Mouse (Mus musculus) intestine, embryonic 14.5 days (tissue): ENCODE results near the gene Lancl2. TPM values are rescaled to one million over a fixed set of nuclear protein-coding genes. Genes with fewer than 3 reads are reported as not detected.

Experiments used
- ATAC-seq: fragments of 200-750 bp; cut with Nextera tagmentation; replicated peaks from 2 replicates; pipeline ENCODE4 v1.8.0; 2017; ENCODE audit warnings: low read depth, moderate number of reproducible peaks, moderate TSS enrichment, moderate library complexity; ENCODE audit not compliant: low FRiP score, low TSS enrichment
- DNase-seq: peaks from one replicate; pipeline ENCODE4 v3.0.0-alpha.2; 2018; ENCODE audit warnings: low spot score
- H3K27ac ChIP-seq: fragments of 300-500 bp; sonication (generic); 2 replicates; pipeline ENCODE4 v1.5.1; 2014; ENCODE audit warnings: low read depth, mild to moderate bottlenecking, control low read depth
- H3K27me3 ChIP-seq: fragments of 300-500 bp; sonication (generic); replicated peaks from 2 replicates; pipeline ENCODE4 v1.6.1; 2014; ENCODE audit warnings: low read length, control low read depth; ENCODE audit not compliant: control insufficient read depth, insufficient read depth
- H3K36me3 ChIP-seq: fragments of 300-500 bp; sonication (generic); 2 replicates; pipeline ENCODE4 v1.6.1; 2014; ENCODE audit warnings: low read length, control low read depth; ENCODE audit not compliant: control insufficient read depth, insufficient read depth
- H3K4me1 ChIP-seq: fragments of 300-500 bp; sonication (generic); replicated peaks from 2 replicates; pipeline ENCODE4 v1.6.1; 2014; ENCODE audit warnings: low read length, control low read depth, mixed read lengths; ENCODE audit not compliant: control insufficient read depth, insufficient read depth
- H3K4me2 ChIP-seq: fragments of 300-500 bp; sonication (generic); 2 replicates; pipeline ENCODE4 v1.6.1; 2014; ENCODE audit warnings: low read length
- H3K4me3 ChIP-seq: fragments of 300-500 bp; sonication (generic); 2 replicates; pipeline ENCODE4 v1.5.1; 2014; ENCODE audit warnings: low read depth, low read length, control low read depth, mixed read lengths
- H3K9ac ChIP-seq: fragments of 300-500 bp; sonication (generic); 2 replicates; pipeline ENCODE4 v1.6.1; 2014; ENCODE audit warnings: mild to moderate bottlenecking, low read length
- H3K9me3 ChIP-seq: fragments of 300-500 bp; sonication (generic); 2 replicates; pipeline ENCODE4 v1.6.1; 2016; ENCODE audit warnings: low read length, control low read depth; ENCODE audit not compliant: control insufficient read depth
- WGBS: fragments of 180-500 bp; shearing (Covaris S2); extraction: QIAGEN DNeasy Blood & Tissue Kit; methylation state at CpG from one replicate; pipeline ENCODE4 v1.1.7; 2014; 5-methylcytosine and 5-hydroxymethylcytosine counted together
- polyA plus RNA-seq: library from polyadenylated mRNA; unstranded; fragments of >200 nt; fragmentation: Nextera tagmentation; extraction: Ambion mirVana; gene quantifications from 2 replicates; pipeline ENCODE4 v1.2.1, GENCODE M21; 2014

The Lancl2 gene
- polyA plus RNA-seq, 1 experiment from 2014 or later = 21.4 TPM

DNA sequence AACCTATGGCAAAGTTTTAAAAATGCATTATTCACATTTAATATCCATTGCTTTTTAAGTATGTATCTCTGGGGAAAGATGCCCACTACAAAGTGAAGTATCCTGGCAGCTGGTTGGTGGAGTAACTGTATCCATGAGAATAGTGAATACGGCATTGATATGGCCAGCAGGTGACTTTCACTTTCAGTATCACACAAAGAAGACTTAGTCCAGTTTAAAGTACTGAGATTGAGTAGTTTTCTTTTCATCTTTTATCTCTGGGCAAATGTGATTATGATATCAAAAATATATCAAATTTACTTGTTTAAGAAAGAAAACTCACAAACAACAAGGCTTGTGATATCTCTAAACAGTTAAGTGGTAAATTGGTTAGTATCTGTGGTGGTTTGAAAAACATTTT, 4.4 kb downstream of the Lancl2 start:
- Histone ChIP-seq H3K27ac (no peak overlapping the region), H3K9me3 (no peaks in the 10 kb centered on the region), H3K4me2 (no peak overlapping the region), H3K36me3 (no peaks in the 10 kb centered on the region), H3K27me3 (no peaks in the 10 kb centered on the region), H3K4me3 (no peak overlapping the region), H3K4me1 (peaks cover 8% of the 10 kb centered on the region), H3K9ac (no peak overlapping the region)
- no peak for DNase-seq
- ATAC-seq = no peak
- WGBS = 89% methylated on average over 1 of the region's 1 CpGs

DNA sequence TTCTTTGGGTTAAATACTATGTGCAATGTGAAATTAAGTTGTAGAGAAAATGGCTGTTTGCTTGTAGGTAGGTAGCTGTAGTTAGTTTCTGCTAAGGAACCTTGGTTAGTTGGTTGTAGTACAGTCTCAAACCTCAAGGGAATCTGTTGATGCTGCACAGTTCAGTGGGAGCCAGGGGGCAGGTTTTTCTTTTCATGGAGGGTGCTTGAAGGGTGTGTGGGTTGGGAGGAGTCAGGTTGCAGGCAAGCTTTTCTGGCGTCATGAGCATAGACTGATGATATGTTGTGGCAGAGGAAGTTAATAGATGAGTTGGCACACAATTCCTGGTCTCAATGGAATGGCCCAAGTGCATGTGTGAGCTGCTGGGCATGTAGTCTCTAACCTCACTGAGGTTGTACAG, 9.4 kb downstream of the Lancl2 start:
- ATAC-seq = no peak

DNA sequence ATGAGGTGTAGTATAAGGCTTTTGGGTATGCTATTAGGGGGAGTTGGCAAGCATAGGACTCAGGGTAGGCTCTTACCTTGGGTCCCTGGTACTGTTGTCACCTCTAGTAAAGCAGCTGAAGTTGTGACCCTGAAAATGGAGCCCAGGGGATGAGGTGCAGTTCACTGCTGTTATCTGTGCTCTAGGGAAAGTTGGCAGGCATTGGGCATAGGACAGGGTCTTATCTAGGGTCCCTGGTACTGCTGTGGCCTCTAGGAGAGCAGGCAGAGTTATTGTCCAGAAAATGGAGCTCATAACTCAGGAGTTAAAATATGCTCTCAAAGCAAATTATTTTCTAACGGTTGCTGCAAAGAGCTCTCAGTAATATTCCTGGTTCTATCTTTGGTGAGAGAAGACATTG, 19.0 kb downstream of the Lancl2 start:
- no peaks in the 10 kb centered on the region for H3K27me3 ChIP-seq
- 90% methylated on average over 1 of the region's 1 CpGs for WGBS
- no peaks in the 10 kb centered on the region for H3K9me3 ChIP-seq
- ATAC-seq = no peak
- no peak overlapping the region for H3K4me3 ChIP-seq
- H3K4me1 ChIP-seq = no peaks in the 10 kb centered on the region
- DNase-seq = no peak
- peaks cover 21% of the 10 kb centered on the region; the same call in 1 of the 2 replicates for H3K36me3 ChIP-seq
- H3K4me2 ChIP-seq = no peak overlapping the region
- H3K9ac ChIP-seq = no peak overlapping the region
- H3K27ac ChIP-seq = no peak overlapping the region

More for the DNA sequence above, 9.4 kb downstream of the Lancl2 start:
- 26% methylated on average over 1 of the region's 1 CpGs for WGBS
- DNase-seq = no peak
- Histone ChIP-seq H3K27me3 (no peaks in the 10 kb centered on the region), H3K27ac (no peak overlapping the region), H3K4me3 (no peak overlapping the region), H3K9ac (no peak overlapping the region), H3K4me1 (no peaks in the 10 kb centered on the region), H3K4me2 (no peak overlapping the region), H3K9me3 (no peaks in the 10 kb centered on the region), H3K36me3 (no peaks in the 10 kb centered on the region)

DNA sequence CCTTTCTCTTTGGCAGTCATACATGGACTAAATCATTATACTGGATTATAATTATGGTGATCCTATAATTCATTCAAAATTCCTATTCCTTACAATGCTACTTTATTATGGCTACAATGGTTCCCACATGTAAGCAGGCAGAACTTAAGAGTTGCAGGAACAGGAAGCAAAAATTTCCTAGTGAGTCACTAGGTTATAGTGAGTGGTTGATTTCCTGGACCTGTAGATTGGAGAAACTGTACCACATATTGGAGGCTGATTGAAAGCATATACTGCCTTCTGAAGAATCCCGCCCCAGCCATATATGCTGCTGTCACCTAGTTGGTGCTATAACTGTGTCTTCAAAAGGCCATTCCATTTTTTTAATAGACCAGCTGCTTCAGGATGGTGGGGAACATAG, 40.4 kb downstream of the Lancl2 start:
- no peak for ATAC-seq
- WGBS = 88% methylated on average over 1 of the region's 1 CpGs
- Histone ChIP-seq H3K4me3 (no peak overlapping the region), H3K4me2 (no peak overlapping the region), H3K9ac (no peak overlapping the region), H3K9me3 (no peaks in the 10 kb centered on the region), H3K27me3 (no peaks in the 10 kb centered on the region), H3K36me3 (peaks cover 4% of the 10 kb centered on the region; the same call in 1 of the 2 replicates), H3K27ac (no peak overlapping the region), H3K4me1 (no peaks in the 10 kb centered on the region)
- no peak for DNase-seq

DNA sequence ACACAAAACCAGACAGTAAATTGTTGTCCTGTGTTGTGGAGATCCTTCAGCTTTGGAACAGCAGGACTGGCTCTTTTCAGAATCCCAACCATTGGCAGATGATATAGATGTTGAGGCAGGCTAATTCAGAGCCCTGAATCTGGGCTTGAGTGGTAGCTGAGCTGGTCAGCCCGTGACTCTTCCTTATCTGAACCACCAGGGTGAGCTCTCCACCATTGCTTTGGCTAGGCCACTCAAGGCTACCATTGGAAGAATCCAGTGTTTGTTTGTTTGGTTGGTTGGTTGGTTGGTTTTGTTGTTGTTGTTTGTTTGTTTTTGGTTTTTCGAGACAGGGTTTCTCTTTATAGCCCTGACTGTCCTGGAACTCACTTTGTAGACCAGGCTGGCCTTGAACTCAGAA, 41.0 kb downstream of the Lancl2 start:
- Histone ChIP-seq H3K9me3 (no peaks in the 10 kb centered on the region), H3K36me3 (no peaks in the 10 kb centered on the region; the same call in 1 of the 2 replicates), H3K27ac (no peak overlapping the region), H3K4me3 (no peak overlapping the region), H3K4me1 (no peaks in the 10 kb centered on the region), H3K4me2 (no peak overlapping the region), H3K27me3 (no peaks in the 10 kb centered on the region), H3K9ac (no peak overlapping the region)
- ATAC-seq (no peak), DNase-seq (no peak)
- 67% methylated on average over 2 of the region's 2 CpGs for WGBS

DNA sequence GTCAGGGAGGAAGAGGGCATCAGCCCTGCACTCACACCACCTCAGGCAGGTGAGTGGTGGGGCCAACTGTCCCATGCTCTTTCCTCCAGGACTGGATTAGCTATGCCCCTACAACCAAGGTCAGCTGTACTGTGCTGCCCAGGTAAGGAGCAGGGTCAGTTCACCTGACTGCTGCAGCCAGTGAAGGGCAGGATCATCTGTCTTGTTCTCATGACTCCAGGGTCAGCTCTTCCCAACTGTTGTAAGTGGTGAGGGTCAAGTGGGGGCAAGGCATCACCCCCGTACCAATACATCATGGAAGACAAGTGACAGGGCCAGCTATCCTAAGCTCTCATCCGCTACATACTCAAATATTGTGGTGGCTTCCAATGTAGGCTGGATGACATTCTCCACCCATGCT, 41.8 kb downstream of the Lancl2 start:
- Histone ChIP-seq H3K27ac (no peak overlapping the region), H3K27me3 (no peaks in the 10 kb centered on the region), H3K4me1 (no peaks in the 10 kb centered on the region), H3K36me3 (no peaks in the 10 kb centered on the region; the same call in 1 of the 2 replicates), H3K9ac (no peak overlapping the region), H3K9me3 (no peaks in the 10 kb centered on the region), H3K4me2 (no peak overlapping the region), H3K4me3 (no peak overlapping the region)
- WGBS = 89% methylated on average over 2 of the region's 2 CpGs
- no peak; the same call in 1 of the 2 replicates for ATAC-seq
- DNase-seq = no peak

DNA sequence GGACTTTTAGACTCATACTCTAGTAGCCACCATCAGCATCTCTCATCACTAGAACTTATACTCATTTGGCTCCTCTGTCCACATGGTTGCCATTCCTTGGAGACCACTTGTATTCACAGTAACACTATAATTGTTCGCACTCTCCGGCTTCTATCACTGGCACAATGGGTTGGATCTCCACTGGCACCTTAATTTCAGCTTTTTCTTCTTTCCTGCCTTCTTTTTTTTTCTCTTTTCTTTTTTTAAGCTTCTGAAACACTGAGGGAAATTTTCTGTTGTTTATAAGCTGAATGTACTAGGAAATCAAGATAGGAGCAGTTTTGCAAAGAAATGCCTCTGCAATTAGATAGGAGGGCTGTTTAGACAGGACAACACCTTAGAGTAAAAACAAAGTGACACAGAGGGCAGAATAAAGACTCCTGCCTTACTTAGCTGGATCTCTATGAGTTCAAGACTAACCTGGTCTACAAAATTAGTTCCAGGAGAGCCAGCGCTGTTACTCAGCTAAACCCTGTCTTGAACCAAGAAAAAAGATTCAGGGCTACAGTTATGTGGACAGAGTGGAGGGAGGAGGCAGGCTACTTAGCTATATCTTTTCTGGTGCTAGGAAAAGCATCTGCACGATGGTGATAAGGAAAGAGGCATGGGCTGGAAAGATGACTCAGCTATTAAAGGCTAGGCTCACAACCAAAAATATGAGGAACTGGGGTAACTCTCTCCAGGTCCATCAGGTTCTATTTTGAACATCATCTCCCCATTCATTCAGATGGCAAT, 42.8 kb downstream of the Lancl2 start:
- ATAC-seq (no peak), DNase-seq (no peak)

DNA sequence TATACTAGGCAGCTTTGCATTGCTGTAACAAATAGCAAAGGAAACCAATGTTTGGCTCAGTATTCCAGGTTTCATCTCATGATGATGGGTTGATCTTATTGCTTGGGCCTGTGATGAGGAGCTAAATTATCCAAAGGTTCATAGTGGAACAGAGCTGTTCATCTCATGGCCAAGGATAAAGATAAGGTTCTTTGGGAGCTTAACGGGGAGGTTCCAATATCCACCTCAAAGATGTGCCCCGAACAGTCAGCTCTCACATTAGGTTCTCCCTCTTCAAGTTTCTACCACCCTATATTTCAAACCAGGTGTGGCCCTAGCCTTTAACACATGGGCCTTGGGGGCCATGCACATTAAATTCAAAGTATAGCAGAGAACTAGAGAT, 43.4 kb downstream of the Lancl2 start:
- ATAC-seq (no peak), DNase-seq (no peak)
- Histone ChIP-seq H3K36me3 (no peaks in the 10 kb centered on the region; the same call in 1 of the 2 replicates), H3K4me2 (no peak overlapping the region), H3K27me3 (no peaks in the 10 kb centered on the region), H3K4me1 (no peaks in the 10 kb centered on the region), H3K4me3 (no peak overlapping the region), H3K27ac (no peak overlapping the region), H3K9ac (no peak overlapping the region), H3K9me3 (no peaks in the 10 kb centered on the region)
- 96% methylated on average over 2 of the region's 2 CpGs for WGBS

More for the DNA sequence above, 42.8 kb downstream of the Lancl2 start:
- H3K36me3 ChIP-seq = no peaks in the 10 kb centered on the region; the same call in 1 of the 2 replicates
- no peak overlapping the region for H3K4me3 ChIP-seq
- no peak overlapping the region for H3K9ac ChIP-seq
- H3K27me3 ChIP-seq = no peaks in the 10 kb centered on the region
- H3K27ac ChIP-seq = no peak overlapping the region
- H3K4me2 ChIP-seq = no peak overlapping the region
- H3K4me1 ChIP-seq = no peaks in the 10 kb centered on the region
- 85% methylated on average over 4 of the region's 4 CpGs for WGBS
- no peaks in the 10 kb centered on the region for H3K9me3 ChIP-seq
